ENCODE assay signal across 21 mouse cellular contexts in the genomic region with DNA sequence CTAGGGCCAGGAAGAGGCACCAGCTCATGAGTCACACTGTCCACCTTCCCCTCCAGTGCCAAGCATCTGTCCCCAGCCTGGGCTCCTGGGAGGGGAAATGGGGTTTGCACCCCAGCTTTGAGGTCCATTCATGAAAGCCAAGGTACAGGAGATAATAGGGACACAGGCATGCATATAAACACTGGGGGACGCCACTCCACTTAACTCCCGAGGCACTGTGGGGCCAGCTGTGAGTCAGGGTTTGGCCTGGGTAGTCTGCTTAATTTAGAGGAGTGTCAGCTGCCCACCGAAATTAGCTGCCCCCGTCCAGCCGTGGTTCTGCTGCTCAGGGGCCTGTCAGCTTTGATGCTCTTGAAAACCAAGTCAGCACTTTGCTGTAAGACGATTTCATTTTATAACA. TPM values are rescaled to one million over a fixed set of nuclear protein-coding genes. Genes with fewer than 3 reads are reported as not detected.
DNase-seq lines count a peak whose midpoint lies in the region; ATAC-seq and TF ChIP-seq lines count a peak whose summit lies in the region.
"Had no signal": no experiment of that assay in that cellular context is flagged by ENCODE, and none has a peak within 500 bp of the region (broad histone marks: within the 10 kb centered on the region; RNA-seq: fewer than 3 reads in every experiment).

No protein-coding gene starts in this region.

- WGBS in hindbrain, embryonic 10.5 days = 65% methylated on average over 6 of the region's 6 CpGs
- WGBS in hindbrain, embryonic 16.5 days = 52% methylated on average over 6 of the region's 6 CpGs
- 48% methylated on average over 6 of the region's 6 CpGs for WGBS in neural tube, embryonic 13.5 days

- H3K4me1 ChIP-seq in hindbrain, embryonic 10.5 days (replicated peaks) = peaks cover 22% of the 10 kb centered on the region
- H3K4me1 ChIP-seq in hindbrain, embryonic 16.5 days (ENCODE audit: control insufficient read depth, insufficient read depth, low read depth, low read length) = no peaks in the 10 kb centered on the region
- peaks cover 10% of the 10 kb centered on the region for H3K4me1 ChIP-seq in neural tube, embryonic 13.5 days (replicated peaks)
- H3K4me1 ChIP-seq: forebrain, embryonic 15.5 days; intestine, embryonic 15.5 days had no signal

- peak overlapping the region; percentile 54; the same call in 1 of the 2 replicates for H3K27ac ChIP-seq in hindbrain, embryonic 10.5 days
- no peak overlapping the region for H3K27ac ChIP-seq in hindbrain, embryonic 16.5 days (ENCODE audit: low read depth, low read length)
- peak overlapping the region; percentile 23; the same call in 1 of the 2 replicates for H3K27ac ChIP-seq in neural tube, embryonic 13.5 days (replicated peaks)
- H3K27ac ChIP-seq: forebrain, embryonic 15.5 days; heart, adult 2 months; heart, embryonic 10.5 days; heart, embryonic 13.5 days; intestine, embryonic 15.5 days had no signal

- H3K4me2 ChIP-seq in hindbrain, embryonic 16.5 days (ENCODE audit: low read length) = no peak overlapping the region
- no peak overlapping the region for H3K4me2 ChIP-seq in neural tube, embryonic 13.5 days
- H3K4me2 ChIP-seq in myocyte (ENCODE audit: low read depth) = no peak overlapping the region
- H3K4me2 ChIP-seq: forebrain, embryonic 15.5 days; heart, embryonic 13.5 days; intestine, embryonic 15.5 days had no signal

- no peak for TF ChIP-seq POLR2A in myocyte (IDR thresholded peaks at IDR 0.05; ENCODE audit: insufficient read length, low read depth)

- no peaks in the 10 kb centered on the region for H3K27me3 ChIP-seq in hindbrain, embryonic 10.5 days (ENCODE audit: insufficient read depth, poor library complexity, severe bottlenecking)
- H3K27me3 ChIP-seq in hindbrain, embryonic 16.5 days (replicated peaks; ENCODE audit: control insufficient read depth, insufficient read depth, low read length) = no peaks in the 10 kb centered on the region
- no peaks in the 10 kb centered on the region for H3K27me3 ChIP-seq in neural tube, embryonic 13.5 days
- no peaks in the 10 kb centered on the region for H3K27me3 ChIP-seq in myocyte (ENCODE audit: control insufficient read depth, insufficient read depth, insufficient read length)
- H3K27me3 ChIP-seq: forebrain, embryonic 15.5 days; intestine, embryonic 15.5 days had no signal

- no peak overlapping the region for H3ac ChIP-seq in myocyte (ENCODE audit: control insufficient read depth, insufficient read length)

- no peak for DNase-seq in hindbrain, embryonic 10.5 days (ENCODE audit: low spot score)
- DNase-seq in neural tube, embryonic 10.5 days (ENCODE audit: extremely low spot score, low spot score) = no peak
- no peak for DNase-seq in adrenal gland, adult (ENCODE audit: inconsistent age in 2 of 2, low spot score in 1 of 2)
- DNase-seq: adrenal gland, adult 8-10 months; adrenal gland, postnatal 25 days; cerebellum, adult 11-12 months; cerebellum, adult 8-10 months; cerebellum, postnatal 10 days; cerebellum, postnatal 36 days; embryo, embryonic 11 days; gastrocnemius, postnatal 25 days; heart, adult 2 months; kidney, adult 11 months had no signal

- no peak overlapping the region for H3K4me3 ChIP-seq in hindbrain, embryonic 10.5 days
- no peak overlapping the region for H3K4me3 ChIP-seq in hindbrain, embryonic 16.5 days (ENCODE audit: low read length)
- H3K4me3 ChIP-seq in neural tube, embryonic 13.5 days = no peak overlapping the region
- no peak overlapping the region for H3K4me3 ChIP-seq in myocyte
- H3K4me3 ChIP-seq: forebrain, embryonic 15.5 days; heart, adult 2 months; heart, embryonic 10.5 days; heart, embryonic 13.5 days; intestine, embryonic 15.5 days had no signal

- no peaks in the 10 kb centered on the region for H3K79me2 ChIP-seq in myocyte (ENCODE audit: control insufficient read depth, insufficient read depth)

- H3K9me3 ChIP-seq in hindbrain, embryonic 10.5 days = no peaks in the 10 kb centered on the region
- no peaks in the 10 kb centered on the region for H3K9me3 ChIP-seq in hindbrain, embryonic 16.5 days (ENCODE audit: control insufficient read depth, low read length)
- H3K9me3 ChIP-seq in neural tube, embryonic 13.5 days = no peaks in the 10 kb centered on the region
- H3K9me3 ChIP-seq: forebrain, embryonic 15.5 days; heart, embryonic 10.5 days; heart, embryonic 13.5 days; intestine, embryonic 15.5 days had no signal

- no peak overlapping the region for H3K9ac ChIP-seq in hindbrain, embryonic 16.5 days (ENCODE audit: low read depth, low read length)
- no peak overlapping the region for H3K9ac ChIP-seq in neural tube, embryonic 13.5 days
- H3K9ac ChIP-seq: forebrain, embryonic 15.5 days; heart, embryonic 13.5 days; intestine, embryonic 15.5 days had no signal

- ATAC-seq in hindbrain, embryonic 16.5 days = no peak
- no peak for ATAC-seq in neural tube, embryonic 13.5 days (ENCODE audit: low read depth)
- ATAC-seq: CD4-positive, CD25-positive, alpha-beta regulatory T cell, adult 4 months; forebrain, embryonic 15.5 days; intestine, embryonic 15.5 days had no signal

- H3K36me3 ChIP-seq in hindbrain, embryonic 10.5 days = no peaks in the 10 kb centered on the region
- no peaks in the 10 kb centered on the region for H3K36me3 ChIP-seq in hindbrain, embryonic 16.5 days (ENCODE audit: control insufficient read depth, insufficient read depth, low read length)
- H3K36me3 ChIP-seq in neural tube, embryonic 13.5 days = no peaks in the 10 kb centered on the region
- no peaks in the 10 kb centered on the region for H3K36me3 ChIP-seq in myocyte (ENCODE audit: control insufficient read depth, insufficient read depth)
- H3K36me3 ChIP-seq: forebrain, embryonic 15.5 days; heart, embryonic 10.5 days; heart, embryonic 13.5 days; intestine, embryonic 15.5 days had no signal

TF ChIP-seq in myocyte, 11 proteins besides CTCF, POLR2A, EP300 and RAD21:
- no peak for TF ChIP-seq USF1 (IDR thresholded peaks at IDR 0.05; ENCODE audit: low read depth)
- peak in 2 of 3 experiments; percentile 31 to 72 for TF ChIP-seq MYOG (IDR thresholded peaks at IDR 0.05; ENCODE audit: control insufficient read depth in 1 of 3, insufficient read depth in 1 of 3, insufficient read length in 2 of 3, low read depth in 2 of 3)
- TF ChIP-seq MYOD1 (IDR thresholded peaks at IDR 0.05; ENCODE audit: control insufficient read depth in 1 of 3, insufficient read length in 2 of 3, low read depth in 2 of 3) = peak in 2 of 3 experiments; percentile 65 to 71

RNA-seq across cellular contexts. Expression of a gene that starts 39.8 kb away (rescaled TPM):
- polyA plus RNA-seq in hindbrain, embryonic 10.5 days (2016; fragmentation: Nextera tagmentation; extraction: Ambion mirVana) = 6.5 and 9.1 TPM in 2 replicates
- polyA plus RNA-seq in hindbrain, embryonic 16.5 days (2015; fragmentation: Nextera tagmentation; extraction: Ambion mirVana) = 24.0 and 27.7 TPM in 2 replicates
- polyA plus RNA-seq in neural tube, embryonic 13.5 days (2015; fragmentation: Nextera tagmentation; extraction: Ambion mirVana) = 17.8 and 21.5 TPM in 2 replicates
- 22.6 TPM for polyA plus RNA-seq in myocyte (2012; fragmentation: generic; extraction: Trizol)
- polyA plus RNA-seq: CD4-positive, CD25-positive, alpha-beta regulatory T cell, adult 4 months had no signal
